Mouse (Mus musculus) limb, embryonic 15.5 days (tissue): ENCODE data around the gene Psmd5. TPM values are rescaled to one million over a fixed set of nuclear protein-coding genes. Genes with fewer than 3 reads are reported as not detected.
"Not testable (repeated sequence)": the region's sequence is repeated elsewhere in the genome, so short reads cannot be mapped to it uniquely, and the experiment has no call there.

Experiments
- ATAC-seq: fragments of 200-750 bp; cut with Nextera tagmentation; 2 replicates; pipeline ENCODE4 v1.8.0; 2017; ENCODE audit warnings: low read depth, moderate TSS enrichment; ENCODE audit not compliant: insufficient number of reproducible peaks, low FRiP score, low TSS enrichment
- H3K27ac ChIP-seq: fragments of 300-500 bp; sonication (generic); 2 replicates; pipeline ENCODE4 v1.5.1; 2015; ENCODE audit warnings: moderate library complexity, mild to moderate bottlenecking, inconsistent platforms
- H3K27me3 ChIP-seq: fragments of 300-500 bp; sonication (generic); 2 replicates; pipeline ENCODE4 v1.6.1; 2015; ENCODE audit warnings: inconsistent platforms
- H3K36me3 ChIP-seq: fragments of 300-500 bp; sonication (generic); 2 replicates; pipeline ENCODE4 v1.6.1; 2015; ENCODE audit warnings: inconsistent platforms
- H3K4me1 ChIP-seq: fragments of 300-500 bp; sonication (generic); 2 replicates; pipeline ENCODE4 v1.6.1; 2015; ENCODE audit warnings: inconsistent platforms
- H3K4me2 ChIP-seq: fragments of 300-500 bp; sonication (generic); 2 replicates; pipeline ENCODE4 v1.6.1; 2015; ENCODE audit warnings: mild to moderate bottlenecking, inconsistent platforms
- H3K4me3 ChIP-seq: fragments of 300-500 bp; sonication (generic); 2 replicates; pipeline ENCODE4 v1.5.1; 2015; ENCODE audit warnings: mild to moderate bottlenecking, inconsistent platforms
- H3K9ac ChIP-seq: fragments of 300-500 bp; sonication (generic); 2 replicates; pipeline ENCODE4 v1.6.1; 2015; ENCODE audit warnings: inconsistent platforms
- H3K9me3 ChIP-seq: fragments of 300-500 bp; sonication (generic); 2 replicates; pipeline ENCODE4 v1.6.1; 2016; ENCODE audit warnings: inconsistent platforms
- WGBS: fragments of 180-500 bp; shearing (Covaris S2); methylation state at CpG from one replicate; pipeline ENCODE4 v1.1.7; 2015; 5-methylcytosine and 5-hydroxymethylcytosine counted together
- polyA plus RNA-seq: library from polyadenylated mRNA; unstranded; fragments of >200 nt; fragmentation: Nextera tagmentation; extraction: Ambion mirVana; gene quantifications from 2 replicates; pipeline ENCODE4 v1.2.1, GENCODE M21; 2015

Psmd5 gene
- polyA plus RNA-seq, 1 experiment from 2014 or later: 98.0 TPM

- ATAC-seq: no peak
- 79% methylated on average over 7 of the region's 7 CpGs for WGBS
- Histone ChIP-seq H3K4me1 (no peaks in the 10 kb centered on the region), H3K27me3 (no peaks in the 10 kb centered on the region), H3K4me3 (no peak overlapping the region), H3K9me3 (no peaks in the 10 kb centered on the region), H3K4me2 (no peak overlapping the region), H3K27ac (no peak overlapping the region), H3K9ac (no peak overlapping the region), H3K36me3 (peaks cover 79% of the 10 kb centered on the region)
Measured at GRCm38 (mm10) chr2:34812706-34813105, 62.1 kb downstream of the Psmd5 start.

- H3K36me3 ChIP-seq: peaks cover 76% of the 10 kb centered on the region
- H3K27ac ChIP-seq: no peak overlapping the region
- no peak overlapping the region for H3K9ac ChIP-seq
- no peak overlapping the region for H3K4me2 ChIP-seq
- H3K4me3 ChIP-seq: no peak overlapping the region
- H3K4me1 ChIP-seq: no peaks in the 10 kb centered on the region
- H3K9me3 ChIP-seq: no peaks in the 10 kb centered on the region
- WGBS: 93% methylated on average over 3 of the region's 3 CpGs
- ATAC-seq: no peak
- no peaks in the 10 kb centered on the region for H3K27me3 ChIP-seq
Measured at GRCm38 (mm10) chr2:34810775-34811174, 64.0 kb downstream of the Psmd5 start.

- no peaks in the 10 kb centered on the region for H3K27me3 ChIP-seq
- no peak for ATAC-seq
Measured at GRCm38 (mm10) chr2:34809568-34809967, 65.2 kb downstream of the Psmd5 start.

GRCm38 (mm10) chr2:34808057-34808456, 66.7 kb downstream of the Psmd5 start:
- no peak overlapping the region for H3K9ac ChIP-seq
- H3K4me2 ChIP-seq: no peak overlapping the region
- H3K9me3 ChIP-seq: no peaks in the 10 kb centered on the region
- no peak overlapping the region for H3K27ac ChIP-seq
- H3K4me3 ChIP-seq: no peak overlapping the region
- no peaks in the 10 kb centered on the region for H3K27me3 ChIP-seq
- H3K36me3 ChIP-seq: peaks cover 56% of the 10 kb centered on the region
- WGBS: 78% methylated on average over 2 of the region's 2 CpGs
- peaks cover 12% of the 10 kb centered on the region for H3K4me1 ChIP-seq
- ATAC-seq: no peak

More at GRCm38 (mm10) chr2:34809568-34809967, 65.2 kb downstream of the Psmd5 start:
- Histone ChIP-seq H3K4me1 (peaks cover under 1% of the 10 kb centered on the region; the same call in 1 of the 2 replicates), H3K27ac (no peak overlapping the region), H3K9me3 (no peaks in the 10 kb centered on the region), H3K36me3 (peaks cover 69% of the 10 kb centered on the region), H3K4me3 (no peak overlapping the region), H3K4me2 (no peak overlapping the region), H3K9ac (no peak overlapping the region)
- WGBS: 92% methylated on average over 1 of the region's 1 CpGs

- no peaks in the 10 kb centered on the region for H3K9me3 ChIP-seq
- H3K4me3 ChIP-seq: no peak overlapping the region
- H3K36me3 ChIP-seq: peaks cover 32% of the 10 kb centered on the region
- ATAC-seq: no peak
- no peaks in the 10 kb centered on the region for H3K27me3 ChIP-seq
- H3K9ac ChIP-seq: no peak overlapping the region
- no peak overlapping the region for H3K27ac ChIP-seq
- H3K4me2 ChIP-seq: no peak overlapping the region
- WGBS: 89% methylated on average over 10 of the region's 10 CpGs
- H3K4me1 ChIP-seq: peaks cover 14% of the 10 kb centered on the region
Measured at GRCm38 (mm10) chr2:34805364-34805950, 69.3 kb downstream of the Psmd5 start.

- no peak overlapping the region for H3K4me3 ChIP-seq
- no peaks in the 10 kb centered on the region for H3K9me3 ChIP-seq
- H3K9ac ChIP-seq: no peak overlapping the region
- 65% methylated on average over 1 of the region's 1 CpGs for WGBS
- no peak for ATAC-seq
- peaks cover 27% of the 10 kb centered on the region for H3K36me3 ChIP-seq
- H3K4me1 ChIP-seq: peaks cover 18% of the 10 kb centered on the region
- H3K27ac ChIP-seq: no peak overlapping the region
- H3K4me2 ChIP-seq: no peak overlapping the region
- no peaks in the 10 kb centered on the region for H3K27me3 ChIP-seq
Measured at GRCm38 (mm10) chr2:34804815-34805214, 70.0 kb downstream of the Psmd5 start.

- ATAC-seq: no peak
- H3K4me2 ChIP-seq: no peak overlapping the region
- no peak overlapping the region for H3K4me3 ChIP-seq
- H3K4me1 ChIP-seq: peaks cover 20% of the 10 kb centered on the region
- H3K27me3 ChIP-seq: no peaks in the 10 kb centered on the region
- H3K36me3 ChIP-seq: peaks cover 22% of the 10 kb centered on the region
- H3K9ac ChIP-seq: no peak overlapping the region
- no peak overlapping the region for H3K27ac ChIP-seq
- H3K9me3 ChIP-seq: no peaks in the 10 kb centered on the region
- WGBS: 96% methylated on average over 2 of the region's 2 CpGs
Measured at GRCm38 (mm10) chr2:34804172-34804571, 70.6 kb downstream of the Psmd5 start.

- Histone ChIP-seq H3K9me3 (no peaks in the 10 kb centered on the region), H3K4me3 (peak overlapping the region; percentile 16), H3K27ac (no peak overlapping the region), H3K27me3 (no peaks in the 10 kb centered on the region), H3K36me3 (peaks cover 18% of the 10 kb centered on the region), H3K4me1 (peaks cover 23% of the 10 kb centered on the region), H3K9ac (no peak overlapping the region), H3K4me2 (peak overlapping the region; percentile 32)
- WGBS: 50% methylated on average over 3 of the region's 3 CpGs
- no peak for ATAC-seq
Measured at GRCm38 (mm10) chr2:34803746-34804145, 71.0 kb downstream of the Psmd5 start.

- H3K27ac ChIP-seq: peak overlapping the region; percentile 94
Measured at GRCm38 (mm10) chr2:34802565-34803245, 72.1 kb downstream of the Psmd5 start.

GRCm38 (mm10) chr2:34801516-34802482, 73.0 kb downstream of the Psmd5 start:
- Histone ChIP-seq H3K4me3 (peak overlapping the region; percentile 65), H3K27ac (peak overlapping the region; percentile 94), H3K9me3 (no peaks in the 10 kb centered on the region), H3K9ac (peak overlapping the region; percentile 77), H3K36me3 (peaks cover 9% of the 10 kb centered on the region), H3K4me1 (peaks cover 23% of the 10 kb centered on the region), H3K4me2 (peak overlapping the region; percentile 33), H3K27me3 (no peaks in the 10 kb centered on the region)
- WGBS: 5% methylated on average over 39 of the region's 39 CpGs
- peak; percentile 97 for ATAC-seq

More at GRCm38 (mm10) chr2:34802565-34803245, 72.1 kb downstream of the Psmd5 start:
- H3K9me3 ChIP-seq, H3K36me3 ChIP-seq, H3K27me3 ChIP-seq, ATAC-seq: not testable (repeated sequence)
- H3K4me3 ChIP-seq: peak overlapping the region; percentile 65
- peak overlapping the region; percentile 77 for H3K9ac ChIP-seq
- H3K4me1 ChIP-seq: peaks cover 23% of the 10 kb centered on the region
- WGBS: 0% methylated on average over 25 of the region's 32 CpGs
- H3K4me2 ChIP-seq: peak overlapping the region; percentile 57

- Histone ChIP-seq H3K4me2 (peak overlapping the region; percentile 70; the same call in 1 of the 2 replicates), H3K27ac (peak overlapping the region; percentile 85), H3K9ac (no peak overlapping the region; the same call in 1 of the 2 replicates), H3K36me3 (peaks cover 6% of the 10 kb centered on the region), H3K4me1 (peaks cover 23% of the 10 kb centered on the region), H3K27me3 (no peaks in the 10 kb centered on the region), H3K9me3 (no peaks in the 10 kb centered on the region), H3K4me3 (peak overlapping the region; percentile 73; the same call in 1 of the 2 replicates)
- WGBS: 77% methylated on average over 7 of the region's 7 CpGs
- no peak for ATAC-seq
Measured at GRCm38 (mm10) chr2:34800371-34800770, 74.4 kb downstream of the Psmd5 start.
